Mouse (Mus musculus): Measurements from ENCODE around the gene Camta2. TPM values are rescaled to one million over a fixed set of nuclear protein-coding genes. Genes with fewer than 3 reads are reported as not detected.

Camta2 gene
- polyA plus RNA-seq, 1 experiment from 2014 or later, result 6.5 TPM

DNA sequence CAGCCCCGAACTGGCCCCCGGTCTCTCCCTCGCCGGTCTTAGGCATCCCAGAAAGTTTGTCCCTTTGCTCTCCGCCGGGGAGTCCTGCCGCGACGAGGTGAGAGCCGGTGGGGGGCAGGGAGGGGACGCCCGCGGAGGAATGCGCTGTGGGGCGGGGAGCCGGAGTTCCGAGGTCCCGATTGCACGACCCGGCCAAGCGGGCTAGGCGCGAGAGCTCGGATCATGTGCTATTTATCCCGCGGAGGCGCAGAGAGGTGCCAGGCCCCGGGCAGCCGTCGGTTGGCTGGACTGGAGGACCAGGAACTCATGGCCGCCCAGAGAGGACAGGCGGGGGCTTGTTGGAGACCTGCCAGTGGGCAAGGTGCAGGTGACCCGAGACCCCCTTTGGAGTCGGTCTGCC, 12.7 kb upstream of the Camta2 start:
- Histone ChIP-seq H3K4me1 (replicated peaks; ENCODE audit: control insufficient read depth, insufficient read depth) (peaks cover 8% of the 10 kb centered on the region), H3K9me3 (ENCODE audit: control insufficient read depth, low read length) (no peaks in the 10 kb centered on the region), H3K27ac (replicated peaks) (peak overlapping the region; percentile 96), H3K9ac (ENCODE audit: low read length) (peak overlapping the region; percentile 94), H3K4me2 (replicated peaks; ENCODE audit: low read depth) (peak overlapping the region; percentile 75), H3K36me3 (ENCODE audit: control insufficient read depth, insufficient read depth, low read length) (peaks cover 16% of the 10 kb centered on the region), H3K4me3 (ENCODE audit: low read depth, low read length) (peak overlapping the region; percentile 93), H3K27me3 (ENCODE audit: control insufficient read depth, insufficient read depth, low read length) (no peaks in the 10 kb centered on the region)
- TF ChIP-seq CTCF (IDR thresholded peaks at IDR 0.05; ENCODE audit: low read depth) (no peak), EP300 (optimal IDR thresholded peaks at IDR 0.05) (no peak)
- DNase-seq (ENCODE audit: low spot score) (peak; percentile 85), ATAC-seq (ENCODE audit: low FRiP score, low TSS enrichment) (peak; percentile 69)
- WGBS, result under 1% methylated on average over 34 of the region's 34 CpGs

DNA sequence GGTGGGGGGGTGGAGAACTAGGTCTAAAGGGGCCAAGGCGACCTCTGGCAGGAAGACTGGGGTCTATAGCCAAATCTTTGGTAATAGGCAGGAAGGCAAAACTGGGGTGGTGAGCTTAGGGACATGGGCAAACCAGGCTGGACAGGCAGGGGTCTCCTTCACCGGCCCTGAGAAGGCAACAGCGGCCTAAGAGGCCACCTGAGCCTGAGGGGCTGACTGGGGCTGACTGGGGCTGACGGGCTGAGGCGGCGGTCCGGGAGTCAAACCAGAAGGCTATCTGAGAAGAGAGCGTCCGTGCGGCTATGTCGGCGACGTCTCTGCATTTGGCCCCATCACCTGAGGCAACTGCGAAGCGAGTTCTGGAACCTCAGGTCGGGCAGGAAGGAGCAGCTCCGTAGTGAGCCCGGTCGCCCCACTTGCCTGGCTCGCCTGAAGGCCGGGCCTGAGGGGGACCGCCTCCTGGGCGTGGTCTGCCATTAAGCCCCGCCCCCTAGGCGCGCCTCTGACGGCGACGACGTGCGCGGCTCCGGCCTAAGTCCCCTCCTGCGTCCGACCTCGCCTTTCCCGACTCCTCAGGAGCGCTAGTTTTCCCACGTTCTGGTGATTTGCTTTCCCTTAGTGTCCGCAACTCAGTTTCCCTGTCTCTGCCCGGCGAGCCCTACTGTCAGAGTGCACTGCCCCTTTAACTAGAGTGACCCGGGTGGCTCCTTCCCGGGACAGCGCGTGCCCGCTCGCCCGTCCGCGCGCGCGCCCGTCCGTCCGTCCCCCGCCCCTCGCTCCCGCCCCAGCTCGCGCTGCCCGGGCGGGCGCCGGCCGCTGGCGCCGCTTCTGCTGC, 12.0 kb upstream of the Camta2 start, which contains the start of the genes Inca1 and Kif1c:
TSS of gene Inca1 (minus strand) at position 434 of the 835 bp plus-strand sequence.
TSS of gene Kif1c (plus strand) at position 827 of the 835 bp plus-strand sequence.
- Histone ChIP-seq H3K36me3 (ENCODE audit: control insufficient read depth, insufficient read depth, low read length) (peaks cover 9% of the 10 kb centered on the region), H3K4me1 (replicated peaks; ENCODE audit: control insufficient read depth, insufficient read depth) (peaks cover 8% of the 10 kb centered on the region), H3K4me3 (ENCODE audit: low read depth, low read length) (peak within 1 kb of the TSS; percentile 93), H3K4me2 (replicated peaks; ENCODE audit: low read depth) (peak within 1 kb of the TSS; percentile 75), H3K27ac (replicated peaks) (peak within 1 kb of the TSS; percentile 96), H3K9ac (ENCODE audit: low read length) (peak within 1 kb of the TSS; percentile 94), H3K27me3 (ENCODE audit: control insufficient read depth, insufficient read depth, low read length) (no peaks in the 10 kb centered on the region), H3K9me3 (ENCODE audit: control insufficient read depth, low read length) (no peaks in the 10 kb centered on the region)
- WGBS, result 2% methylated on average over 69 of the region's 69 CpGs
- TF ChIP-seq EP300 (optimal IDR thresholded peaks at IDR 0.05) (no peak), CTCF (IDR thresholded peaks at IDR 0.05; ENCODE audit: low read depth) (no peak)
- peak; percentile 95 for ATAC-seq (ENCODE audit: low FRiP score, low TSS enrichment)
- DNase-seq (ENCODE audit: low spot score), result peak; percentile 94

DNA sequence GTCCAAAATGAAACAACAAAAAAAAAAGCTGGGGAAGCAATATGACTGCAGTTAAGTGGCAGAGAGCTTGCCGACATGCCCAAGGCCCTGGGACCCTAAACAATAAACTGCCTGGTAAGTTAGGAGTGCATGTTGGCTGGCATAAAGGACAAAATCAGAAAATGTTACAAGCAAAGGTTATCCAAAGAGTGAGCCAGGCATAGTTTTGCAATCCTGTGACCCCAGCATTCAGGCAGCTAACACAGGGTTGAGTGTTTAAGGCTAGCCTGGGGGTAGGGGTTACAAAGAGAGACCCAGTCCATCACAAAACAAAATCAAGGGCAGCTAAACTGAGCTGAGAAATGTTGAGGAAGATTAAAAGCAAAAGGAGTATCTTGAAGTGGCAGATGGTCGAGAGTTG, 11.1 kb upstream of the Camta2 start:
- Histone ChIP-seq H3K9me3 (ENCODE audit: control insufficient read depth, low read length) (no peaks in the 10 kb centered on the region), H3K4me2 (replicated peaks; ENCODE audit: low read depth) (no peak overlapping the region), H3K4me1 (replicated peaks; ENCODE audit: control insufficient read depth, insufficient read depth) (peaks cover 8% of the 10 kb centered on the region), H3K27ac (replicated peaks) (no peak overlapping the region), H3K9ac (ENCODE audit: low read length) (no peak overlapping the region), H3K27me3 (ENCODE audit: control insufficient read depth, insufficient read depth, low read length) (no peaks in the 10 kb centered on the region), H3K4me3 (ENCODE audit: low read depth, low read length) (no peak overlapping the region), H3K36me3 (ENCODE audit: control insufficient read depth, insufficient read depth, low read length) (peaks cover 4% of the 10 kb centered on the region; the same call in 1 of the 2 replicates)
- TF ChIP-seq EP300 (optimal IDR thresholded peaks at IDR 0.05) (no peak), CTCF (IDR thresholded peaks at IDR 0.05; ENCODE audit: low read depth) (no peak)
- no peak for ATAC-seq (ENCODE audit: low FRiP score, low TSS enrichment)
- DNase-seq (ENCODE audit: low spot score), result no peak
- WGBS, result 85% methylated on average over 2 of the region's 2 CpGs

DNA sequence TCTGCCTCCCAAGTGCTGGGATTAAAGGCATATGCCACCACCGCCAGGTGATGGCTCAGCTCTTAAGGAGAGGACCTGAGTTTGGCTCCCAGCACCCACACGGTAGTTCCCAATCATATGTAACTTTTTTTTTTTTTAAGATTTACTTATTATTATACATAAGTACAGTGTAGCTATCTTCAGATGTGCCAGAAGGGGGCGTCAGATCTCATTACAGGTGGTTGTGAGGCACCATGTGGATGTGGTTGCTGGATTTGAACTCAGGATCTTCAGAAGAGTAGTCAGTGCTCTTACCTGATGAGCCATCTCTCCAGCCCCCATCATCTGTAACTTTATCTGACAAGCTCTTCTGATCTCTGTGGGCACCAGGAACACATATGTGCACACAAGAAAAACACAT, 9.5 kb upstream of the Camta2 start:
- Histone ChIP-seq H3K4me3 (ENCODE audit: low read depth, low read length) (no peak overlapping the region), H3K4me1 (replicated peaks; ENCODE audit: control insufficient read depth, insufficient read depth) (peaks cover 8% of the 10 kb centered on the region), H3K27ac (replicated peaks) (no peak overlapping the region), H3K9me3 (ENCODE audit: control insufficient read depth, low read length) (no peaks in the 10 kb centered on the region), H3K27me3 (ENCODE audit: control insufficient read depth, insufficient read depth, low read length) (no peaks in the 10 kb centered on the region), H3K9ac (ENCODE audit: low read length) (no peak overlapping the region), H3K36me3 (ENCODE audit: control insufficient read depth, insufficient read depth, low read length) (no peaks in the 10 kb centered on the region), H3K4me2 (replicated peaks; ENCODE audit: low read depth) (no peak overlapping the region)
- no peak for ATAC-seq (ENCODE audit: low FRiP score, low TSS enrichment)
- DNase-seq (ENCODE audit: low spot score), result no peak
- no peak for TF ChIP-seq EP300 (optimal IDR thresholded peaks at IDR 0.05)
- peak; percentile 33 for TF ChIP-seq CTCF (IDR thresholded peaks at IDR 0.05; ENCODE audit: low read depth)
- WGBS, result 68% methylated on average over 3 of the region's 3 CpGs

DNA sequence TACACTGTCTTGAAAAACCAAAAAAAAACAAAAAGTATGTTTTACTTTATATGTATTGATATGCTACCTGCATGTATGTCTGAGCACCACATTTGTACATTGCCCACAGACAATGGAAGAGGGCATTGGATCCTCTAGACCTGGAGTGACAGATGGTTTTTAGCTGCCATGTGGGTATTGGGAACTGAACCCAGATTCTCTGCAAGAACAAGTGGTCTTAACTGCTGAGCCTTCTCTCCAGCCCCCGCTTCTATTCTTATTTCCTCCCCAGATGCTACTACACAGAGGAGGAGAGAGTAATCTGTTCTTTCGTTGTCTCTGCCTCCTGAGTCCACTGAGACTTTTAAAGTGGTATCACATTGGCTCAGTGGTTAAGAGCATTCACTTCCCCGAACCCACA, 5.6 kb upstream of the Camta2 start:
- no peak for ATAC-seq (ENCODE audit: low FRiP score, low TSS enrichment)
- H3K27ac ChIP-seq (replicated peaks), result no peak overlapping the region
- H3K9ac ChIP-seq (ENCODE audit: low read length), result no peak overlapping the region
- no peaks in the 10 kb centered on the region for H3K27me3 ChIP-seq (ENCODE audit: control insufficient read depth, insufficient read depth, low read length)
- H3K4me1 ChIP-seq (replicated peaks; ENCODE audit: control insufficient read depth, insufficient read depth), result 0 out of 2 replicates have a peak, but pooled peaks cover under 1% of the 10 kb centered on the region
- no peak for TF ChIP-seq EP300 (optimal IDR thresholded peaks at IDR 0.05)
- no peak for TF ChIP-seq CTCF (IDR thresholded peaks at IDR 0.05; ENCODE audit: low read depth)
- no peak for DNase-seq (ENCODE audit: low spot score)
- no peak overlapping the region for H3K4me3 ChIP-seq (ENCODE audit: low read depth, low read length)
- no peaks in the 10 kb centered on the region for H3K9me3 ChIP-seq (ENCODE audit: control insufficient read depth, low read length)
- H3K36me3 ChIP-seq (ENCODE audit: control insufficient read depth, insufficient read depth, low read length), result no peaks in the 10 kb centered on the region
- WGBS, result 74% methylated on average over 3 of the region's 3 CpGs
- no peak overlapping the region for H3K4me2 ChIP-seq (replicated peaks; ENCODE audit: low read depth)

DNA sequence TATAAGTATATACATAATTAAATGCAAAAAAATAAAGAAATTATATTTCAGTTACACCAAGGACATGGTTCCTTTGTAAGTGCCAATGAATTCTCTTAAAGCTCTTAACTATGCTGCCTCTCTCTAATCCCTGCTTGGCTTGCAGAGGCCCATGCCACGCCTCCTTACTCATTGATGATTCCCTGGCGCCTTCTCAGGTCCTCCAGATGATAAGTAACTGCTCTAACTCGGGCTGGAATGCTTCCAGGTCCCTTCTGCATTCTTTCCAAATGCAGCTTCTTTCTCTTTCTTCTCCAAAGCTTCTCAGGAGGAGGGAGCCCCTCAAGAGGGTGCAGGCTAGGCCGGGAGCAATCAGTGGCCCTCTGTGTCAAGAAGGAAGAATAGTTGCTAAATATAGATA, 1.7 kb upstream of the Camta2 start:
- H3K27me3 ChIP-seq (ENCODE audit: control insufficient read depth, insufficient read depth, low read length), result no peaks in the 10 kb centered on the region
- WGBS, result 29% methylated on average over 4 of the region's 4 CpGs
- 0 out of 2 replicates have a peak, but pooled peaks cover 4% of the 10 kb centered on the region for H3K4me1 ChIP-seq (replicated peaks; ENCODE audit: control insufficient read depth, insufficient read depth)
- no peak overlapping the region for H3K4me2 ChIP-seq (replicated peaks; ENCODE audit: low read depth)
- no peak overlapping the region for H3K9ac ChIP-seq (ENCODE audit: low read length)
- DNase-seq (ENCODE audit: low spot score) (no peak), ATAC-seq (ENCODE audit: low FRiP score, low TSS enrichment) (no peak)
- TF ChIP-seq CTCF (IDR thresholded peaks at IDR 0.05; ENCODE audit: low read depth) (no peak), EP300 (optimal IDR thresholded peaks at IDR 0.05) (no peak)
- H3K4me3 ChIP-seq (ENCODE audit: low read depth, low read length), result no peak overlapping the region
- H3K36me3 ChIP-seq (ENCODE audit: control insufficient read depth, insufficient read depth, low read length), result 0 out of 2 replicates have a peak, but pooled peaks cover 2% of the 10 kb centered on the region
- no peak overlapping the region for H3K27ac ChIP-seq (replicated peaks)
- no peaks in the 10 kb centered on the region for H3K9me3 ChIP-seq (ENCODE audit: control insufficient read depth, low read length)
